Mouse (Mus musculus) thymus, adult 2 months (tissue): ENCODE measurements around the gene Zfhx3. TPM values are rescaled to one million over a fixed set of nuclear protein-coding genes. Genes with fewer than 3 reads are reported as not detected.

Experiments
- DNase-seq: peaks from one replicate; pipeline ENCODE4 v3.0.0; 2021
- H3K27ac ChIP-seq: fragments of 200-500 bp; 2 replicates; pipeline ENCODE4 v1.5.1; 2012; ENCODE audit warnings: low read length, control low read depth; ENCODE audit not compliant: control insufficient read depth, insufficient read depth
- H3K27me3 ChIP-seq: fragments of 200-500 bp; 2 replicates; pipeline ENCODE4 v1.6.1; 2012; ENCODE audit warnings: mild to moderate bottlenecking, low read length, moderate library complexity, mixed read lengths; ENCODE audit not compliant: control insufficient read depth, insufficient read depth
- H3K36me3 ChIP-seq: fragments of 200-500 bp; 2 replicates; pipeline ENCODE4 v1.6.1; 2012; ENCODE audit warnings: mild to moderate bottlenecking, low read length, moderate library complexity; ENCODE audit not compliant: control insufficient read depth, insufficient read depth
- H3K4me1 ChIP-seq: fragments of 200-500 bp; replicated peaks from 2 replicates; pipeline ENCODE4 v1.6.1; 2012; ENCODE audit warnings: low read length; ENCODE audit not compliant: control insufficient read depth, insufficient read depth
- H3K4me3 ChIP-seq: fragments of 200-500 bp; 2 replicates; pipeline ENCODE4 v1.5.1; 2012; ENCODE audit warnings: mild to moderate bottlenecking, low read length, control low read depth, moderate library complexity; ENCODE audit not compliant: control insufficient read depth, insufficient read depth
- CTCF ChIP-seq: fragments of 200-500 bp; IDR thresholded peaks from 2 replicates; pipeline ENCODE4 v1.5.1; 2012; ENCODE audit warnings: mild to moderate bottlenecking, control low read depth, low read length, moderate library complexity, borderline replicate concordance; ENCODE audit not compliant: control insufficient read depth, poor library complexity, insufficient read depth; ENCODE audit errors: extremely low read depth
- POLR2A ChIP-seq: fragments of 200-500 bp; IDR thresholded peaks from 2 replicates; pipeline ENCODE4 v1.6.1; 2012; ENCODE audit warnings: mild to moderate bottlenecking, low read length, control low read depth, moderate library complexity; ENCODE audit not compliant: control insufficient read depth, poor library complexity, insufficient read depth; ENCODE audit errors: extremely low read depth
- WGBS: fragments of 180-500 bp; shearing (Covaris S2); methylation state at CpG from one replicate; pipeline ENCODE4 v1.1.7; 2018; 5-methylcytosine and 5-hydroxymethylcytosine counted together
- polyA plus RNA-seq: library from polyadenylated mRNA; depleted of rRNA; stranded (reverse); fragments of >200 nt; gene quantifications from 2 replicates; pipeline ENCODE4 v1.2.3, GENCODE M21; 2012

Gene Zfhx3
- polyA plus RNA-seq, 1 experiment, result 1.1 TPM

DNA sequence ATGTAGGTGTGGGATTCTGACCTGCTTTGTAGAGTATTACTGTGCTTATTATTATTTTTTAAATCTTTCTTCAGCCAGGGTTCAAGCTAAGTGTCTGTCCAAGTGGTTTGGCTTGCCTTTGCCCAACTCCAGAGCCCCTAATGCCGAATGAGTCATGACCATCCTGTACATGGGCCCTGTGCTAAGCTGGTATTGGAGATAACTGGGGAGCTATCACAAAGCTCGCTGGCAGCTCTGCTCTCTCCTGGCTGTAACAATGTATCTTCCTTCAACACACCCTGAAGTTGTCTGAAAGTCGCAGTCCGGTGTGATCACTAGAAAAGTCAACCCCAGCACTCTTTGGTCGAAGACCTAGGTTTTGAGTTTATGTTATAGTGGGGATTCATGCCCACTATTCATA lies 1049.0 kb downstream of the Zfhx3 start:
- Histone ChIP-seq H3K36me3 (no peaks in the 10 kb centered on the region), H3K27me3 (no peaks in the 10 kb centered on the region), H3K27ac (no peak overlapping the region), H3K4me3 (no peak overlapping the region), H3K4me1 (no peaks in the 10 kb centered on the region)
- TF ChIP-seq POLR2A (no peak), CTCF (no peak)
- WGBS, result 94% methylated on average over 5 of the region's 5 CpGs
- no peak for DNase-seq

DNA sequence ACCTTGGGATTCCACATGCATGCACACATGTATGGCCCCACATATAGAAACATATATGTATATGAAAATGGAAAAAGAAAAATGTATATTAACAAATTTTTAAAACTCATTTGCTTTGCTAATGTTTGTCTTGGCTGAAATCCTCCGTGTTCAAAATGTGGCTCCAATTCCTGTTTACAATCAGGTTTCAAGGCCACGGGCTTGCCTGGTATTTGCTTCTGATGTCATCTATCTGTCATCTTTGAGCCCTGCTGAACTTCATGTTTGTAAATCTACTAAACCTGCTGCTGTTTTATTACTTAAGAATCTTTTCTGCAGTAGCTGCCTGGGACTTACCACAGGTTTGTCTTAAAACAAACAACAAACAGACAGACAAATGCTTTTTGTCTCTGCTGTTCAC lies 1051.3 kb downstream of the Zfhx3 start:
- no peak for TF ChIP-seq CTCF
- no peak for TF ChIP-seq POLR2A
- Histone ChIP-seq H3K4me1 (no peaks in the 10 kb centered on the region), H3K27ac (no peak overlapping the region), H3K4me3 (no peak overlapping the region), H3K27me3 (no peaks in the 10 kb centered on the region), H3K36me3 (no peaks in the 10 kb centered on the region)
- no peak for DNase-seq
- WGBS, result 85% methylated on average over 2 of the region's 2 CpGs

DNA sequence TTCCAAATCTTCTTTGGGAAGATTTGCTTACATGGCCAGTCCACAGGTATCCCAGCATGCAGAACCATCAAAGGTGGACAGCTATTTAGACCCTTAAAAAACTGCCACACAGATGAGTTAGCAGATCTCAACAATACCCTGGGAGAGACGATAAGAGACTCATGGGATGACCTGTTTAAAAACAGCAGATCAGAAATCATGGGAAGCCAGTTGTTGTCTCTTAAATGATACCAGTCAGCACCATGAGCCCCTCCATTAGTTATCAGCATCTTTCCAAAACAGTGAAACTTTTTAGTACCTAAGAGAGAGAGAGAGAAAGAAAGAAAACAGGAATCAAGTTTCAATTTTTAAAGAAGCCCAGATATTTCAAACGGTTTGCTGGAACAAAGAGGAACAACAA lies 1051.7 kb downstream of the Zfhx3 start:
- DNase-seq, result no peak
- H3K27me3 ChIP-seq, result no peaks in the 10 kb centered on the region
- H3K36me3 ChIP-seq, result no peaks in the 10 kb centered on the region
- 56% methylated on average over 2 of the region's 2 CpGs for WGBS
- H3K4me3 ChIP-seq, result no peak overlapping the region
- TF ChIP-seq CTCF, result no peak
- TF ChIP-seq POLR2A, result no peak
- no peaks in the 10 kb centered on the region for H3K4me1 ChIP-seq
- H3K27ac ChIP-seq, result no peak overlapping the region

DNA sequence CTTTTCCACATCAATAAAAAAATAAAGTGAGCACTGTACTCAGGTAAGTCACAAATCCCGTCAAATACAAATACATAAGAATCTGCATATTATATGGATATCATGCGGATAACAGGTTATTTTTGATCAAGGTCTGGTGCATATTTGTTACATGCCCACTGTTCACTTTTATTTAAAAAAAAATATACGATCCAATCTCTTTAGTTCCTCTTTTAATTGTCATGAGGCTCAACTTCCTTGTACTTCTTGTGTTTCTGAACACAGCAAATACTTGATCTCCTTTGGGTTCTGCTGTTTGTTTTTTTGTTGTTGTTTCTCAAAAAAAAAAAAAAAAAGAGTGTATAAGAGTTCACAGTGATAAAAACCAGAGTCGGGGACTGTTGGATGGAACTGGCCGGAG lies 1052.4 kb downstream of the Zfhx3 start:
- H3K27ac ChIP-seq, result no peak overlapping the region
- DNase-seq, result no peak
- H3K4me3 ChIP-seq, result no peak overlapping the region
- H3K36me3 ChIP-seq, result no peaks in the 10 kb centered on the region
- H3K4me1 ChIP-seq, result no peaks in the 10 kb centered on the region
- no peaks in the 10 kb centered on the region for H3K27me3 ChIP-seq
- 75% methylated on average over 5 of the region's 5 CpGs for WGBS
- no peak for TF ChIP-seq POLR2A

DNA sequence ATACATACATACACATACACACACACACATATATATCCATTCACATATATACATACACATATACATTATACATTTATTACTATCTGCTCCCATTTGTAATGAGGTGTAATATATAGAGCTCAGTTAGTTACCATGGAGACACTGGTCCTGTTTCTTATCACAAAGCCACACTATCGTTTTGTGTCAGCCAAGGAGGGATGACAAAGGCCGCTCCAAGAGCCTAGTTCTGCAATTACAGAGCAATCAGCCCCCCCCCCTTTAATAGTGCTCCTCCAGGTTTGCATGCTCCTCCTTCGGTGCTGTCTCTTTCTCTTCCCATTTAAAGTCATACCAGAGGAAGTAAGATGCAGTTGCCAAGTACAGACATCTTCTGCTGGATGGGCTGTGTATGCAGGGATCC lies 1054.9 kb downstream of the Zfhx3 start:
- H3K4me3 ChIP-seq, result no peak overlapping the region
- H3K27ac ChIP-seq, result no peak overlapping the region
- WGBS, result 72% methylated on average over 3 of the region's 3 CpGs
- DNase-seq, result no peak
- TF ChIP-seq CTCF, result no peak
- no peak for TF ChIP-seq POLR2A
- peaks cover 2% of the 10 kb centered on the region; the same call in 1 of the 2 replicates for H3K4me1 ChIP-seq
- no peaks in the 10 kb centered on the region for H3K27me3 ChIP-seq
- H3K36me3 ChIP-seq, result no peaks in the 10 kb centered on the region

DNA sequence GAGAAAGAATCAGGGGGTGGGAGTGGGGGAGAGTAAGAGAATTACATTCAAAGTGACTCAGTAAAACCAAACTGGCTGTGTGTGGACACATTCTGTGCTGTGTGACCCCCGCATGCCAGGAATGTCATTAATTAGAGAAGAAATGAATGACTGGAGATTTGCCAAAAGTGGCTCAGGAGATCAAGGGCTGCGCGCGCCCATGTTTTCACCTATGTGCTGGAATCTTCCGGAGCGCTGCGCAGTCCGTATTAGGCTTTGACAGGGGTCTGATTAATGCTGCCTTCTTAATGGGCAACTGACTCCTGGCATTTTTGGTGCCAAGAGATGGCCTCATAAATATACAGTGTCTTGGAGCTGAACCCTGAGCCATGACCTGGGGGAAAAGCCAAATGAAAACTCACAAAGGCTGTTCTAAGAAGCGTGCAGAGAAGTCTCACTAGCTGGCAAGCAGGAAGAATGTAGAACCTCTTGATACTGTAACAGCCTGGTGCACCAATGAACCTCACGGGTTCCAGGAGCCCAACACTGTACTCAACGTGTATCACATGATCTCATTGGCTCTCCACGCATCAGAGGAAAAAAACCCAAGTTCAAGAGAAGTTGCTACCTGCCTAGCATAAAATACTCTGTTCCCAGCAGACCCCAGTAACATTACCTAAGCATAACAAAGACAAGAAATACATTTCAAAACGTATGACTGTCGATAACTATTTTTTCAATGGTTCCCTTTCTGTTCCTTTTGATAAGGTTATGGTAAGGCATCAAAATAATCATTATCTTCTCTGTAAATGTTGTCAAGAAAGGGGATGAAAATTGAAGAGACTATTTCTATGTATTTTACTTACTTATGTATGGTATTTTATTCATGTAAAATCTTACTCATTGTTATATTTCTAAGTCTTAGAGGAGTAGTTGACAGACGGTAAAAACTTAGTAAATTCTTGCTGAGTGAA lies 1057.1 kb downstream of the Zfhx3 start:
- TF ChIP-seq CTCF (no peak), POLR2A (no peak)

More for the DNA sequence above, 1057.1 kb downstream of the Zfhx3 start:
- DNase-seq, result no peak
- Histone ChIP-seq H3K36me3 (no peaks in the 10 kb centered on the region), H3K27me3 (no peaks in the 10 kb centered on the region), H3K4me3 (no peak overlapping the region), H3K4me1 (peaks cover 2% of the 10 kb centered on the region; the same call in 1 of the 2 replicates), H3K27ac (no peak overlapping the region)
- 91% methylated on average over 15 of the region's 15 CpGs for WGBS
